ENCODE assay signal across 8 mouse cellular contexts in the genomic region with DNA sequence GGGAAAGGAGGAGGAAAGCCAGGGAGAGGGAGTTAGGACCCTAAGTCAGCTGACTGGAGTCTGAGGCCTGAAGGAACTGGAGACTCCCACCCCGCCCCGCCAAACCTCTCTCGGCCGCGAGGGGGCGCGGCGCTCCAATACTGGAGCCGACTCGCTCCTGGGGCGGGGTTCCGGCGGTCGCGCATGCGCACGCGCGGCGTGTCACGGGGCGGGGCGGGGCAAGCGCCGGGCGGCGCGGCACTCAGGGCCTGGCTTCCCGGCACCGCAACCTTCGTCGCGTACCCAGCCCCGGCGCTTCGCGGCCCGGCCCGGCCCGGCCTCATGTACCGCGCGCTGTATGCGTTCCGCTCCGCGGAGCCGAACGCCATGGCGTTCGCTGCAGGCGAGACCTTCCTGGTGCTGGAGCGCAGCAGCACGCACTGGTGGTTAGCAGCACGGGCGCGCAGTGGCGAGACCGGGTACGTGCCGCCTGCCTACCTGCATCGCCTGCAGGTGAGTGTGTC. TPM values are rescaled to one million over a fixed set of nuclear protein-coding genes. Genes with fewer than 3 reads are reported as not detected.
DNase-seq lines count a peak whose midpoint lies in the region; ATAC-seq and TF ChIP-seq lines count a peak whose summit lies in the region.

A gene (plus strand): TSS at position 206 of the 503 bp plus-strand sequence.

- peak; percentile 61; the same call in 1 of the 2 replicates for TF ChIP-seq POLR2A in cortical plate, adult 2 months (IDR thresholded peaks at IDR 0.05; ENCODE audit: extremely low read depth, insufficient read depth, low read length)

- TF ChIP-seq CTCF in cortical plate, adult 2 months (IDR thresholded peaks at IDR 0.05; ENCODE audit: extremely low read depth, insufficient read depth, low read length) = peak; percentile 56
- TF ChIP-seq CTCF in hindbrain, postnatal 0 days (IDR thresholded peaks at IDR 0.05; ENCODE audit: low read depth) = peak; percentile 77

- H3K4me2 ChIP-seq in hindbrain, postnatal 0 days (ENCODE audit: low read depth, low read length) = peak within 1 kb of the TSS; percentile 94

- H3K4me1 ChIP-seq in cortical plate, adult 2 months (ENCODE audit: control insufficient read depth, insufficient read depth, low read length) = 0 out of 2 replicates have a peak, but pooled peaks cover 3% of the 10 kb centered on the region
- peaks cover 12% of the 10 kb centered on the region for H3K4me1 ChIP-seq in hindbrain, postnatal 0 days (ENCODE audit: insufficient read depth, low read length)

- under 1% methylated on average over 59 of the region's 62 CpGs for WGBS in hindbrain, postnatal 0 days

- H3K9me3 ChIP-seq in hindbrain, postnatal 0 days (ENCODE audit: low read length) = no peaks in the 10 kb centered on the region

- DNase-seq in adipocyte (ENCODE audit: low spot score) = peak; percentile 89
- peak; percentile 89 to 91 for DNase-seq in gastrocnemius, adult 8-10 months (ENCODE audit: low spot score in 2 of 2)
- DNase-seq in hindbrain, postnatal 0 days (ENCODE audit: low spot score) = peak; percentile 97
- DNase-seq in left cerebral cortex, adult 18-20 months (ENCODE audit: low spot score in 2 of 2) = peak; percentile 96
- DNase-seq in lung, postnatal 4 days = peak; percentile 94 to 97
- peak; percentile 93 for DNase-seq in retina, postnatal 1 day
- peak; percentile 90 to 95 for DNase-seq in urinary bladder, adult 18-20 months (ENCODE audit: low spot score in 2 of 2)

- peak within 1 kb of the TSS; percentile 78 for H3K9ac ChIP-seq in hindbrain, postnatal 0 days (replicated peaks; ENCODE audit: low read length)

- peak within 1 kb of the TSS; percentile 54 for H3K27ac ChIP-seq in cortical plate, adult 2 months (ENCODE audit: insufficient read depth, low read length)
- peak within 1 kb of the TSS; percentile 70 for H3K27ac ChIP-seq in hindbrain, postnatal 0 days

- ATAC-seq in hindbrain, postnatal 0 days = peak; percentile 90

- peaks cover 50% of the 10 kb centered on the region for H3K36me3 ChIP-seq in hindbrain, postnatal 0 days (ENCODE audit: insufficient read depth, low read length)

- peak within 1 kb of the TSS; percentile 94 for H3K4me3 ChIP-seq in cortical plate, adult 2 months (ENCODE audit: insufficient read depth, low read length)
- peak within 1 kb of the TSS; percentile 68 for H3K4me3 ChIP-seq in hindbrain, postnatal 0 days (ENCODE audit: low read length)

- H3K27me3 ChIP-seq in hindbrain, postnatal 0 days (ENCODE audit: insufficient read depth, low read length) = no peaks in the 10 kb centered on the region

RNA-seq across cellular contexts. Expression of the gene that starts here (rescaled TPM):
- polyA plus RNA-seq in cortical plate, adult 2 months (2012; rRNA removed) = 65.0 and 66.8 TPM in 2 replicates
- total RNA-seq in gastrocnemius, adult 8-10 months (2022) = 1 to 10 TPM; 3.6 to 4.9 (median 4.2) TPM
- total RNA-seq in hindbrain, postnatal 0 days (2014; rRNA removed) = 33.6 and 72.6 TPM in 2 replicates
- 22.8 and 23.5 TPM in 2 replicates for polyA plus RNA-seq in hindbrain, postnatal 0 days (2015; fragmentation: Nextera tagmentation; extraction: Ambion mirVana)
- 10 to 100 TPM; 65.4 to 68.7 TPM for total RNA-seq in left cerebral cortex, adult 18-20 months (2021)

Comparison
In these comparisons a context has a peak if more than half of its experiments do, and no peak if none do; other contexts are left out.
1. Peak in every context shown above with its lines: DNase-seq, ATAC-seq, H3K4me3 ChIP-seq and H3K27ac ChIP-seq.